Mouse (Mus musculus) hindbrain, embryonic 14.5 days (tissue): ENCODE data around the gene Me1. TPM values are rescaled to one million over a fixed set of nuclear protein-coding genes. Genes with fewer than 3 reads are reported as not detected.
A peak's percentile ranks its signal among the peaks of the same experiment; 100 is the strongest.

Experiments used
- ATAC-seq: fragments of 200-750 bp; cut with Nextera tagmentation; 2 replicates; pipeline ENCODE4 v1.8.0; 2017; ENCODE audit warnings: moderate number of reproducible peaks, mild to moderate bottlenecking, moderate TSS enrichment, moderate library complexity; ENCODE audit not compliant: low FRiP score
- DNase-seq: peaks from one replicate; pipeline ENCODE4 v3.0.0-alpha.2; 2015; ENCODE audit warnings: low spot score
- H3K27ac ChIP-seq: fragments of 300-500 bp; sonication (generic); 2 replicates; pipeline ENCODE4 v1.5.1; 2014; ENCODE audit warnings: mild to moderate bottlenecking, moderate library complexity
- H3K27me3 ChIP-seq: fragments of 300-500 bp; sonication (generic); 2 replicates; pipeline ENCODE4 v1.6.1; 2014; ENCODE audit warnings: mild to moderate bottlenecking, low read length, mixed read lengths; ENCODE audit not compliant: control insufficient read depth, insufficient read depth
- H3K36me3 ChIP-seq: fragments of 300-500 bp; sonication (generic); replicated peaks from 2 replicates; pipeline ENCODE4 v1.6.1; 2014; ENCODE audit not compliant: control insufficient read depth, insufficient read depth
- H3K4me1 ChIP-seq: fragments of 300-500 bp; sonication (generic); replicated peaks from 2 replicates; pipeline ENCODE4 v1.6.1; 2014; ENCODE audit warnings: antibody characterized with exemption, low read length, mixed read lengths; ENCODE audit not compliant: control insufficient read depth, insufficient read depth
- H3K4me2 ChIP-seq: fragments of 300-500 bp; sonication (generic); replicated peaks from 2 replicates; pipeline ENCODE4 v1.6.1; 2014; ENCODE audit warnings: mild to moderate bottlenecking, moderate library complexity
- H3K4me3 ChIP-seq: fragments of 300-500 bp; sonication (generic); replicated peaks from 2 replicates; pipeline ENCODE4 v1.5.1; 2014; ENCODE audit warnings: mild to moderate bottlenecking, low read length
- H3K9ac ChIP-seq: fragments of 300-500 bp; sonication (generic); 2 replicates; pipeline ENCODE4 v1.6.1; 2014
- H3K9me3 ChIP-seq: fragments of 300-500 bp; sonication (generic); 2 replicates; pipeline ENCODE4 v1.6.1; 2016; ENCODE audit warnings: low read length; ENCODE audit not compliant: control insufficient read depth
- WGBS: fragments of 180-500 bp; shearing (Covaris S2); extraction: QIAGEN DNeasy Blood & Tissue Kit; methylation state at CpG from one replicate; pipeline ENCODE4 v1.1.7; 2014; 5-methylcytosine and 5-hydroxymethylcytosine counted together
- polyA plus RNA-seq: library from polyadenylated mRNA; unstranded; fragments of >200 nt; fragmentation: Nextera tagmentation; extraction: Ambion mirVana; gene quantifications from 2 replicates; pipeline ENCODE4 v1.2.1, GENCODE M21; 2014

Gene Me1
- polyA plus RNA-seq, 1 experiment from 2014 or later, result 53.5 TPM

- DNase-seq (no peak), ATAC-seq (no peak)
- no peak overlapping the region for H3K4me2 ChIP-seq
- H3K27ac ChIP-seq, result no peak overlapping the region
- H3K4me3 ChIP-seq, result no peak overlapping the region
- peaks cover 9% of the 10 kb centered on the region for H3K4me1 ChIP-seq
- no peaks in the 10 kb centered on the region for H3K9me3 ChIP-seq
- 89% methylated on average over 20 of the region's 20 CpGs for WGBS
- no peaks in the 10 kb centered on the region for H3K27me3 ChIP-seq
- H3K36me3 ChIP-seq, result peaks cover 9% of the 10 kb centered on the region; the same call in 1 of the 2 replicates
- no peak overlapping the region for H3K9ac ChIP-seq
These were observed 122.0 kb downstream of the Me1 start for GRCm38 (mm10) chr9:86573616-86574303.

- Histone ChIP-seq H3K4me3 (peak overlapping the region; percentile 78), H3K4me2 (peak overlapping the region; percentile 99), H3K27me3 (no peaks in the 10 kb centered on the region), H3K27ac (no peak overlapping the region), H3K9me3 (no peaks in the 10 kb centered on the region), H3K4me1 (peaks cover 9% of the 10 kb centered on the region), H3K36me3 (peaks cover 17% of the 10 kb centered on the region), H3K9ac (peak overlapping the region; percentile 68; the same call in 1 of the 2 replicates)
- 9% methylated on average over 13 of the region's 13 CpGs for WGBS
- DNase-seq (peak; percentile 75), ATAC-seq (no peak)
These were observed 123.0 kb downstream of the Me1 start for GRCm38 (mm10) chr9:86572636-86573291.

- no peak overlapping the region for H3K27ac ChIP-seq
- ATAC-seq, result no peak; the same call in 1 of the 2 replicates
- WGBS, result 1% methylated on average over 25 of the region's 25 CpGs
These were observed 123.6 kb downstream of the Me1 start for GRCm38 (mm10) chr9:86572196-86572595.

GRCm38 (mm10) chr9:86571540-86572135 lies 124.1 kb downstream of the Me1 start, which contains the start of the genes Pgm3 and Rwdd2a:
Gene Pgm3 (minus strand): TSS chr9:86571842.
Gene Rwdd2a (plus strand): TSS chr9:86571991.
- Histone ChIP-seq H3K9ac (peak within 1 kb of the TSS; percentile 68), H3K4me3 (peak within 1 kb of the TSS; percentile 78), H3K36me3 (peaks cover 28% of the 10 kb centered on the region), H3K27ac (peak within 1 kb of the TSS; percentile 55), H3K9me3 (no peaks in the 10 kb centered on the region), H3K4me2 (peak within 1 kb of the TSS; percentile 99), H3K4me1 (peaks cover 9% of the 10 kb centered on the region), H3K27me3 (no peaks in the 10 kb centered on the region)
- WGBS, result under 1% methylated on average over 56 of the region's 59 CpGs
- peak; percentile 92 for DNase-seq
- peak; percentile 98 for ATAC-seq

More at GRCm38 (mm10) chr9:86572196-86572595, 123.6 kb downstream of the Me1 start:
- Histone ChIP-seq H3K4me2 (peak overlapping the region; percentile 99), H3K4me3 (peak overlapping the region; percentile 78), H3K4me1 (peaks cover 9% of the 10 kb centered on the region), H3K27me3 (no peaks in the 10 kb centered on the region), H3K36me3 (peaks cover 22% of the 10 kb centered on the region), H3K9ac (peak overlapping the region; percentile 68), H3K9me3 (no peaks in the 10 kb centered on the region)
- DNase-seq, result no peak

GRCm38 (mm10) chr9:86570946-86571345 lies 124.8 kb downstream of the Me1 start:
- Histone ChIP-seq H3K9me3 (no peaks in the 10 kb centered on the region), H3K4me2 (peak overlapping the region; percentile 99), H3K4me3 (peak overlapping the region; percentile 78), H3K27me3 (no peaks in the 10 kb centered on the region), H3K9ac (peak overlapping the region; percentile 68), H3K27ac (no peak overlapping the region), H3K36me3 (peaks cover 35% of the 10 kb centered on the region), H3K4me1 (peaks cover 9% of the 10 kb centered on the region)
- DNase-seq (no peak), ATAC-seq (no peak)
- WGBS, result 22% methylated on average over 8 of the region's 8 CpGs

GRCm38 (mm10) chr9:86570261-86570890 lies 125.4 kb downstream of the Me1 start:
- Histone ChIP-seq H3K27me3 (no peaks in the 10 kb centered on the region), H3K27ac (no peak overlapping the region), H3K4me1 (peaks cover 9% of the 10 kb centered on the region), H3K4me3 (peak overlapping the region; percentile 78), H3K36me3 (peaks cover 40% of the 10 kb centered on the region), H3K9me3 (no peaks in the 10 kb centered on the region), H3K4me2 (peak overlapping the region; percentile 99), H3K9ac (peak overlapping the region; percentile 68)
- DNase-seq (no peak), ATAC-seq (no peak)
- WGBS, result 80% methylated on average over 10 of the region's 10 CpGs

- no peak overlapping the region for H3K27ac ChIP-seq
- H3K9ac ChIP-seq, result no peak overlapping the region
- H3K4me1 ChIP-seq, result peaks cover 9% of the 10 kb centered on the region
- no peaks in the 10 kb centered on the region for H3K27me3 ChIP-seq
- DNase-seq, result no peak
- H3K4me3 ChIP-seq, result no peak overlapping the region
- WGBS, result 84% methylated on average over 3 of the region's 3 CpGs
- no peaks in the 10 kb centered on the region for H3K9me3 ChIP-seq
- ATAC-seq, result no peak
- no peak overlapping the region for H3K4me2 ChIP-seq
- H3K36me3 ChIP-seq, result peaks cover 50% of the 10 kb centered on the region
These were observed 126.3 kb downstream of the Me1 start for GRCm38 (mm10) chr9:86569314-86569910.

GRCm38 (mm10) chr9:86560543-86560942 lies 135.2 kb downstream of the Me1 start:
- ATAC-seq, result no peak
- H3K9ac ChIP-seq, result no peak overlapping the region
- WGBS, result 89% methylated on average over 3 of the region's 3 CpGs
- H3K4me3 ChIP-seq, result no peak overlapping the region
- DNase-seq, result no peak
- H3K4me1 ChIP-seq, result no peaks in the 10 kb centered on the region
- H3K9me3 ChIP-seq, result no peaks in the 10 kb centered on the region
- H3K27me3 ChIP-seq, result no peaks in the 10 kb centered on the region
- H3K36me3 ChIP-seq, result peaks cover 94% of the 10 kb centered on the region
- H3K4me2 ChIP-seq, result no peak overlapping the region
- no peak overlapping the region for H3K27ac ChIP-seq
